Mouse (Mus musculus) adipocyte (in vitro differentiated cells): ENCODE data around the gene Ndufb8.

Source experiments
- DNase-seq: peaks from one replicate; pipeline ENCODE4 v3.0.0-alpha.2; 2016; ENCODE audit warnings: low spot score

Gene Ndufb8

DNA sequence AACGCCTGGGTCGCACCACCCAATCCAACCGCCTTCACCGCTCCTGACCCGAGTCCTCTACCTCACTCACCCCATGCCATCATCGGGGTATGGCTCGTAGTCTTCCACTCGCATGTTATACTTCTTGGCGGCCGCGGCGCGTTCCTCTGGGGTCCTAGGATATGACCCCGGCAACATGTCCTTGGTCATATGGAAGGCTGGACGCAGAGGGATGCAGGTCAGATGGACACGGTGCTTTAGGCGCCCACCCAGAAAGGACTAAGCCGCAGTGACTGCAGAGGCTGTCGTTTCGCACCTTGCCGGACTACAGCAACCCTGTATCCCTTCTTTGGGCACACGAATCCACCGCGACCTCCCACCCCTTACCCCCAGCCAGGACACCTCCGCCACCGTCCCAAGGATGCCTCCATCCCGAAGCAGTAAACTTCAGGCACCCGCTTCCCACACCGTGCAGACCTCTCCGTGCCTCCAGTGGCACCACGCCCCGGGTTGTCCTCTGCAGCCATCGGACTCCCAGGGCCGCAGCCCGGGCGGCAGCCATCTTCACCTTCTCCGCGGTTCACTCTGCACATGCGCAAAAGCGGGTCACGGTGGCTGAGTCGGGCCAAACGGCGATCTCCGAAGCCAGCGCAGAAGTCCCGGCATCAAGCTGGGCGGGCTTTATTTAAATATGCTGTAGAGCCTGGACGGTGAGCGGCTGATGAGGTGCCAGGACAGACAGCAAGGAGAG, at the start of gene Ndufb8:
Gene Ndufb8 (minus strand): TSS at position 580 of the 730 bp plus-strand sequence.
- peak; percentile 95 for DNase-seq

DNA sequence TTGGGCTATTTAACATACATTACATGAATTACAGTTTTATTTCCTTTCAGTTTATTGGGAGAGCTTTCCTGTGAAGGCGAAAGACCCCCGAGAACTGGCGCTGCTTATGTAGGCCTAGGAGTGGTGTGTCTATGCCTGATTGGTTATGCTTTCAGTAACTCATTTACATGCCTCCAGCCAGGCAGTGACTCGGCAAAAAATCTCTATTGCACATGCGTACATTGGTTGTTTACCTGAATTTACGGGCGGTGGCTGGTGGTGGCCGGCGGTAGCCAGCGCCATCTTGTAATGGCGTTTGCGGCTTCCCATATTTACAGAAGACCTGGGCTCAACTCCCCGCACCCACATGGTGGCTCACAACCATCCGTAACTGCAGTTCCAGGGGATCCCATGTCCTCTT, 38.9 kb upstream of the Ndufb8 start:
- no peak for DNase-seq

DNA sequence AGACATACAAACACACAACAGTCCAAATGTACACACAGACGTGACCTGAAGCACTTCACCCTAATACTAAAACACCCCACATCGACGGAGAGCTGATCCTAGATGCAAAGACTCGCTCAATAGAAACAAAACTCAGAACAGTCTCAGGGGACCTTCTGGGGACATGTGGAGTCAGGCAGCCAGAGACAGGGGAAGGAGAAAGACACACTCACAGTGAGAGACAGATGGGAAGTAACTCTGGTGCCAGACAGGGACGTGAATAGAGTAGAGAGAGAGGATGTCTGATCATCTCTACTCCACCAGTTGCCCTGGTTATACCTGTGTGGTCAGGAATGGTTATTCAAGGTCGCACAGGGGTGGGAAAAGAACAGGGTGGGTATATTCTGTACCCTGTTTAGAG, 36.4 kb upstream of the Ndufb8 start:
- no peak for DNase-seq

- no peak for DNase-seq
Observed at GRCm38 (mm10) chr19:44590992-44591391, 35.8 kb upstream of the Ndufb8 start.

DNA sequence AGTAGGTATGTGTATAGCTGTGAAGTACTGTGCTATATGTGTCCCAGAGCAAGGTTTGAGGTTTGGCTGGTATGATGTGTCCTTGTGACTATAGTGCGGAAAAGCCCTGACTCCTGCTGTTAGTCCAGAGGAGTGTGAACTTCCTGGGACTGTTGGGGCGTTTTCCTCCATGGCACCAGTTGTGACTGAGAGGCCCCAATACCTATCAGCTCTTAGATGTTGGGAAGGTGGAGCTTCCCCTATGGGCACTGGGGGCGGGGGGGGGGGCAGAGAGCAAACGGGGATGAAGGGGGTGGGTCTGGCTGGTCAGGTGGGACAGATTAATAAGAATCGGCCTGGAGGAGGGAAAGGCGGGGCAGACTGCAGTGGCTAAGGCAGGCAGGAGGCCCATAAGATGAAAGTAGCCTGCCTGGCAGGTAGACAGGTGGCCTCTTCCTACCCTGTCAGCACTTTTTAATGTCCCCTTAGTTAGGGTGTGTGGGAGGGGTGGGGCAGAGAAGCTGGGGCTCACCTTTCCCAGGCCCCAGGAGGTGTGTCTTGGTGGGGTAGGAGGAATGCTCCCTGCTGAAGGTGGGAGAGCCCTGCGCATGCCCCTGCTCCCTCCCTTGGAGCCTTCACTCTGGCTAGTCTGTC, 34.5 kb upstream of the Ndufb8 start:
- DNase-seq: no peak

DNA sequence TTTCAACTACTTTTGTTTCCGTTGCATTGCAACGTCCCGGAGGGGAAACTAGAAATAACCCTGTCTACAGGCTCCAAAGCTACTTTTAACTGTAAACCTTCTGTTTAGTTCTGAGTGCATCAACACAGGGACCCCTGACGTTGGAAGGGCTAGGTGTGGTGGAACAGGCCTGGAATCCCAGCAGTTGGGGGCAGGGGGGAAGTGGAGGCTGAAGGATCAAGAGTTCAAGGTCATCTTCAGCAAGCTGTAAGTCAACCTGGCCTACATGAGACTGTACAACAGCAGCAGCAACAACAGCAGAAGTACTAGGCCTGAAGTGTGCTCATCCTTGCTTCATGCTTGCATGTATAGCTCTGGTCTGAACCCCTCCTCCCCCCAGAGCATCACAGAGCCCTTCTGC, 32.8 kb upstream of the Ndufb8 start:
- no peak for DNase-seq

GRCm38 (mm10) chr19:44582638-44583309, 27.5 kb upstream of the Ndufb8 start:
- peak; percentile 90 for DNase-seq

DNA sequence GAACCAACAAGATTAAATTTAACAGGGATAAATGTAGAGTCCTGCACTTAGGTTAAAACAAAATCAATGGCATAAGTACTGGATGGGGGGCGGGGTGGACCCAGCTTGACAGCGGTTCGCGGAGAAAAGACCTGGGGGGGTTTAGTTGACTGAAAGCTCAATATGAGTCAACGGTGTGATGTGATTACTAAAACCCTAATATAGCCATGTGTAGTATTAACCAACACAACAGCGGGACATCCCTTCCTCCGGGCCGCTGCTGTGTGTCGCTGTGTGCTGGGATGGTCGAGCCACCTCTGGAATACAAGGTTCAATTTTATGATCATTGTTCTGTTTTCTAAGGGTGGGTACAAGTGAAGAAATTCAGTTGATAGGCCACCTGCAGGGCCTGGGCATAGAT, 26.9 kb upstream of the Ndufb8 start:
- DNase-seq: no peak

DNA sequence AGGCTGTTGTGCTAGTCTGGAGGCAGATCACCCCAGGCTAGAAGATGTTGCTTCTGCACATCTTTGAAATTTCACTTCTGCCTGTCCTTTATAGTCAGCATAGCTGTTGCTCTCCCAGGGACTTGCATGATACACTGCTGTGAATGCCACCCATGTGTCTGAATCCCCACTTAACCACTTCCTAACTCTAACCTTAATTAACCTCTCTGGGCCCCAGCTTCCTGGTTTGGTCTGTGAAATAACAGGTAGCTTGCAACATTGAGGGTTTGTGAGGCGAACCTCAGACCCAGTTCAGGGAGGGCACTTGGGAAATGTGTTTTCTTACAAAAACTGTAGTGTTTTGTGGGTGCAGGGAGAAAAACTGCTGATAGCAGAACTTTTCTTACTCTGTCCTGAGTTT, 22.8 kb upstream of the Ndufb8 start:
- DNase-seq: no peak

DNA sequence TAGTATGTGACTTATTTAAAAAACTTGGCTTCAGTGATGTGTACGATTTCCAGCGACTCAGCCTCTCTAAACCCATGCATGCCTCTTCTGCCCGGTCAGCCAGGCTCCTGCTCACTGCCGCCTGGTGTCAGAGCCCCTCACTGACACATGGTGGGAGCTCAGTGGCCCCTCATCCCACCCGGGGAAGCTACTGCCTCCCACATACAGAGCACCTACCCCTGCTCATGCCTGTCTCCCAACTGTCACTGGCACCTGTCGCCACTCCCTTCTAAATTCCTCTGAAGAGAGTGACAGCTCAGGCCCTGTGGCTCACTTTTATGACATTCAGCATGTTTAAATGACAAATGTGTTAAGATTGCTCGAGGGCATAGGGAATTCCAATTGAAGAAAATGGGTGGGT, 21.0 kb upstream of the Ndufb8 start:
- no peak for DNase-seq

GRCm38 (mm10) chr19:44567763-44568162, 12.5 kb upstream of the Ndufb8 start:
- DNase-seq: no peak

- no peak for DNase-seq
Observed at GRCm38 (mm10) chr19:44564006-44564405, 8.8 kb upstream of the Ndufb8 start.

DNA sequence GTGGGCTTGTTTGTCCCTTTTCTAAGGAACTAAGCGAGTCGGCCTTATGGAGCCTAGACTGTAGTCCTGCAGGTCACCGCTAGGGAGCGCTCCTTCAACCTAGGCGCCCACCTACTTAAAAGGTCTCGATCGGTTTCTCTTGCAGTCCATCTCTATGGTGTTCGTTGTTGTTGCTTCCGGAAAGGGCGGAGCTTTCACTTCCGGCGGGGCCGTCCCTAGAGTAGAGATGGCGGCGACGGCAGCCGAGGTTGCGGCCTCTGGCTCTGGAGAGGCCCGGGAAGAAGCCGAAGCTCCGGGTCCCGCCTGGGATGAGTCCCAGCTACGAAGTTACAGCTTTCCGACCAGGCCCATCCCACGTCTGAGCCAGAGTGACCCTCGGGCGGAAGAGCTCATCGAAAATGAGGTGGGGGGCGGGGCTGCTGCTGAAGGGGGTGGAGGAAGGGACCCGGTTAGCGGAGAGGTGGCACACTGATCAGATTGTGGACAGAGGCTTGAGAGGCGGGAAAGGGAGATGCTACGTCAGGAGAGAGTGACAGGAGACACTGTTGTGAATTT, 7.5 kb upstream of the Ndufb8 start, which contains the start of gene Hif1an:
Gene Hif1an (plus strand): TSS at position 199 of the 555 bp plus-strand sequence.
- peak; percentile 99 for DNase-seq

GRCm38 (mm10) chr19:44554490-44554860, 765 bp downstream of the Ndufb8 start:
- no peak for DNase-seq

GRCm38 (mm10) chr19:44553286-44553685, 2.0 kb downstream of the Ndufb8 start:
- no peak for DNase-seq

DNA sequence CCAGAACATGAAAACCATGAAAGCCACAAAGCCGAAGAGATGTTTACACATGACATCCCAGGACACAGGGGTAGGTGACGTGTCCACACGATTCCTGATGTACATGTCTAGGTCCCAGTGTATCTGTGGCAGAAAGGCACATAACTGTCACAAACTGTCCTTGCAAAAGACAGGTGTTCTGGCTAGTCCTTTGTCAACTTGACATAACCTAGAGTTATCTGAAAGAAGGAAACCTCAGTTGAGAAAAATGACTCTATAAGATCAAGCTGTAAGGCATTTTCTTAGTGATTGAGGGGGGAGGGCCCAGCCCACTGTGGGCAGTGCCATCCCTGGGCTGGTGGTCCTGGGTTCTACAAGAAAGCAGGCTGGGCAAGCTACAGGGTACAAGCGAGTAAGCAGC, 2.5 kb downstream of the Ndufb8 start, which contains the start of gene Gm20538:
Gene Gm20538 (minus strand): TSS at position 101 of the 400 bp plus-strand sequence.
- no peak for DNase-seq

- no peak for DNase-seq
Observed at GRCm38 (mm10) chr19:44545321-44546041, 9.8 kb downstream of the Ndufb8 start, which contains the start of gene Sec31b. Sec31b (minus strand) TSS chr19:44545864.

GRCm38 (mm10) chr19:44544775-44545174, 10.5 kb downstream of the Ndufb8 start:
- DNase-seq: peak; percentile 87

- DNase-seq: no peak
Observed at GRCm38 (mm10) chr19:44544372-44544771, 10.9 kb downstream of the Ndufb8 start.

DNA sequence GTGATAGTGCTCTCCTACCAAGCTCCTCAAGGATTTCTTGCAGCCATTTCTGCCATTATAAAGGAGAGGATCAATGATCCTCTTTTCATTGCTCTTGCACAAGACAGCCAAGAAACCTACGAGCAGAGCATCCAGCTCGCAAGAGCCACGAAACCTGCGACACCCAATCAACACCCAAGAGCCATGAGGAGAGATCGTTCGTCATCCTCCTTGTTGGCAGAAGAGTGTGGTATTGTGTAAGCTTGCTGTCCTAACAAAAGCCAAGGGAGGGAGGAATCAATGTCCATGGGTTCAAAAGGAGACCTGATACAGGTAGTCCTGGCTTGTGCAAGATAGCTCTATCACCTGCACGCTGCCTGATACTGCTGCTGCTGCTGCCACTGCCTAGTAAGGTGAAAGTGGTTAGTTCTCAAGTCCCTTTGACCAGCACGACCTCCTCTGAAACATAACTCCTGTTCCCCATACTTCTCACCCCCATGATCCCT, 12.5 kb downstream of the Ndufb8 start:
- no peak for DNase-seq

GRCm38 (mm10) chr19:44537416-44537815, 17.8 kb downstream of the Ndufb8 start:
- DNase-seq: no peak

GRCm38 (mm10) chr19:44535376-44535775, 19.9 kb downstream of the Ndufb8 start:
- DNase-seq: peak; percentile 62
